ENCODE assay signal across 32 mouse cellular contexts in the genomic region with DNA sequence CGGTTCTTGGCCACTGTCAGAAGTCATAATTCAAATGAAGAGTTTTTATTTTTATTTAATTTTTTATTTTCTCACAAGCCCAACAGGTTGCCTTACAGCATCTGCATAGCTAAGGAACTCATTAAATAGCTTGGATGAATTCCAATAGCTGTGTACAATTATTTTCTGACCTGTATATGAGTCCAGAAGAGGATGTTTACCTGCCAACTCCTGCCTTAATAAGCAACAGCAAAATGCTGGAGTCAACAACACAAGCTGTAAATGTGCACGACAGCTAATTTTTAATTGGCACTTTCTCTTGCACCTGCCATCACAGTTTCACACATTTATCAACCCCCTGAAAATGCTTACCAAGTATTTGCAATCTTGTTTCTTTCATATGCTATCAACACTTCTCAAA.
"Had no signal": no experiment of that assay in that cellular context is flagged by ENCODE, and none has a peak within 500 bp of the region (broad histone marks: within the 10 kb centered on the region; RNA-seq: fewer than 3 reads in every experiment).

No protein-coding gene starts in this region.

- H3K4me1 ChIP-seq: limb, embryonic 10.5 days; limb, embryonic 12.5 days; limb, embryonic 13.5 days; limb, embryonic 15.5 days; liver, embryonic 12.5 days; liver, embryonic 13.5 days; liver, embryonic 15.5 days; lung, embryonic 15.5 days; megakaryocyte, embryonic 14.5 days; midbrain, embryonic 10.5 days; midbrain, embryonic 12.5 days; midbrain, embryonic 13.5 days; midbrain, embryonic 15.5 days; neural tube, embryonic 12.5 days; neural tube, embryonic 13.5 days had no signal

- DNase-seq: left cerebral cortex, postnatal 4 days; liver; liver, embryonic 13.5 days; liver, postnatal 0 days; lung, adult 2 months; lung, embryonic 14.5 days; lung, postnatal 10 days; lung, postnatal 14 days; lung, postnatal 36 days; lung, postnatal 4 days; midbrain, embryonic 14.5 days had no signal

- H3K9ac ChIP-seq: limb, embryonic 12.5 days; limb, embryonic 13.5 days; limb, embryonic 15.5 days; liver, embryonic 12.5 days; liver, embryonic 13.5 days; liver, embryonic 14.5 days; liver, embryonic 15.5 days; liver, postnatal 0 days; lung, embryonic 14.5 days; lung, embryonic 15.5 days; midbrain, embryonic 12.5 days; midbrain, embryonic 13.5 days; midbrain, embryonic 15.5 days; neural tube, embryonic 12.5 days; neural tube, embryonic 13.5 days had no signal

- H3K4me2 ChIP-seq: limb, embryonic 12.5 days; limb, embryonic 13.5 days; limb, embryonic 15.5 days; liver, embryonic 11.5 days; liver, embryonic 12.5 days; liver, embryonic 13.5 days; liver, embryonic 15.5 days; lung, embryonic 14.5 days; lung, embryonic 15.5 days; midbrain, embryonic 11.5 days; midbrain, embryonic 12.5 days; midbrain, embryonic 13.5 days; midbrain, embryonic 15.5 days; neural tube, embryonic 12.5 days; neural tube, embryonic 13.5 days had no signal

- H3K27me3 ChIP-seq: limb, embryonic 12.5 days; limb, embryonic 13.5 days; limb, embryonic 15.5 days; liver, embryonic 12.5 days; liver, embryonic 13.5 days; liver, embryonic 15.5 days; lung, embryonic 15.5 days; megakaryocyte, embryonic 14.5 days; midbrain, embryonic 12.5 days; midbrain, embryonic 13.5 days; midbrain, embryonic 15.5 days; neural tube, embryonic 12.5 days; neural tube, embryonic 13.5 days had no signal

- ATAC-seq: liver, embryonic 12.5 days; liver, postnatal 0 days; lung, postnatal 0 days; midbrain, embryonic 13.5 days; midbrain, embryonic 15.5 days; midbrain, embryonic 16.5 days had no signal

- H3K27ac ChIP-seq: limb, embryonic 10.5 days; limb, embryonic 12.5 days; limb, embryonic 13.5 days; limb, embryonic 15.5 days; liver, embryonic 12.5 days; liver, embryonic 13.5 days; liver, embryonic 14.5 days; liver, embryonic 15.5 days; lung, embryonic 15.5 days; macrophage; midbrain, embryonic 10.5 days; midbrain, embryonic 12.5 days; midbrain, embryonic 13.5 days; midbrain, embryonic 15.5 days; neural tube, embryonic 12.5 days; neural tube, embryonic 13.5 days had no signal

- H3K36me3 ChIP-seq: limb, embryonic 10.5 days; limb, embryonic 12.5 days; limb, embryonic 13.5 days; limb, embryonic 15.5 days; liver, embryonic 12.5 days; liver, embryonic 13.5 days; liver, embryonic 15.5 days; lung, embryonic 15.5 days; midbrain, embryonic 10.5 days; midbrain, embryonic 12.5 days; midbrain, embryonic 13.5 days; midbrain, embryonic 15.5 days; neural tube, embryonic 12.5 days; neural tube, embryonic 13.5 days had no signal

- H3K9me3 ChIP-seq: limb, embryonic 10.5 days; limb, embryonic 12.5 days; limb, embryonic 13.5 days; limb, embryonic 15.5 days; liver, embryonic 12.5 days; liver, embryonic 13.5 days; liver, embryonic 15.5 days; lung, embryonic 15.5 days; megakaryocyte, embryonic 14.5 days; midbrain, embryonic 10.5 days; midbrain, embryonic 12.5 days; midbrain, embryonic 15.5 days; neural tube, embryonic 12.5 days; neural tube, embryonic 13.5 days had no signal

- H3K4me3 ChIP-seq: limb, embryonic 10.5 days; limb, embryonic 12.5 days; limb, embryonic 13.5 days; limb, embryonic 15.5 days; liver, embryonic 12.5 days; liver, embryonic 13.5 days; liver, embryonic 15.5 days; lung, embryonic 15.5 days; megakaryocyte, embryonic 14.5 days; midbrain, embryonic 10.5 days; midbrain, embryonic 12.5 days; midbrain, embryonic 13.5 days; midbrain, embryonic 15.5 days; myocyte; neural tube, embryonic 12.5 days; neural tube, embryonic 13.5 days had no signal
